Mouse (Mus musculus) ES-Bruce4 (cell line): ENCODE results near the gene Ccser1.

Experiments
- CTCF ChIP-seq: IDR thresholded peaks from one replicate; pipeline ENCODE4 v1.8.1; 2011; ENCODE audit warnings: low read depth, low read length
- POLR2A ChIP-seq: IDR thresholded peaks from one replicate; pipeline ENCODE4 v1.8.1; 2011; ENCODE audit warnings: low read length; ENCODE audit not compliant: insufficient read depth

GRCm38 (mm10) chr6:61143031-61143430 lies 37.1 kb upstream of the Ccser1 start:
- TF ChIP-seq CTCF (no peak), POLR2A (no peak)
